In the genomic region with DNA sequence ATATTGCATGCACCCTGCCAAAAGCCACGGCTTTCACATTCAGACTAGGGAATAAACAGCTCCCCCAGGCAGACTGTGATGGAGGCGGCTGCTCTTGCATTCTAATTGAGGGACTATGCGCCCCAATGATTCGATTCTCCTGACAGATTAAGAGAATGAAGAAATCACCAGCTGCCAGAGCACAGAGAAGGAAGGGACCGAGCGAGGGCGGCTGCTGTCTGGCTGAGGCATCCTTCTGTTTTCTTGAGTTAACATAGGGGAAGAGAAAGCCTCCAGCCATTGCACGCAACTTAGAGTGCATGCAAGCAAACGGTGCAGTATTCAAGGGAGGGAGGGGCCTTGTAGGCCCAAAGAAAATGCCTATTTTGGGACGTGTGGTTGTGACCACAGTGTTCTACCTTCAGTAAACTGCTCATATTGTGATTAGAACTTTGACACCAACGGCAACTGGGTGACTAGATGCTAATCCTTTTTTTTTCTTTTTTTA, we compare ENCODE assay signal across 8 mouse cellular contexts.
A peak's percentile ranks its signal among the peaks of the same experiment; 100 is the strongest.
DNase-seq lines count a peak whose midpoint lies in the region.
"Had no signal": no experiment of that assay in that cellular context is flagged by ENCODE, and none has a peak within 500 bp of the region (broad histone marks: within the 10 kb centered on the region; RNA-seq: fewer than 3 reads in every experiment).

No protein-coding gene starts in this region.

- intact Hi-C loops in left cerebral cortex, postnatal 25 days (cut with DNase I), result loop anchor here (10.0 kb wide), 1 partner anchor 99 kb away; a partner anchor contains a TSS

- H3K27ac ChIP-seq in hindbrain, embryonic 10.5 days, result 0 out of 2 replicates have a peak overlapping the region, but pooled peaks have one; percentile 29
- H3K27ac ChIP-seq: liver, embryonic 15.5 days had no signal

- peaks cover 14% of the 10 kb centered on the region; the same call in 1 of the 2 replicates for H3K4me1 ChIP-seq in hindbrain, embryonic 10.5 days (replicated peaks)
- H3K4me1 ChIP-seq: liver, embryonic 15.5 days had no signal

- H3K36me3 ChIP-seq in hindbrain, embryonic 10.5 days, result no peaks in the 10 kb centered on the region
- H3K36me3 ChIP-seq: liver, embryonic 15.5 days had no signal

- 68% methylated on average over 11 of the region's 11 CpGs for WGBS in hindbrain, embryonic 10.5 days

- H3K4me3 ChIP-seq in hindbrain, embryonic 10.5 days, result no peak overlapping the region
- H3K4me3 ChIP-seq: liver, embryonic 15.5 days had no signal

- no peaks in the 10 kb centered on the region for H3K9me3 ChIP-seq in hindbrain, embryonic 10.5 days
- H3K9me3 ChIP-seq: liver, embryonic 15.5 days had no signal

- DNase-seq in thymus, adult 18-20 months, result peak; percentile 3 to 14
- DNase-seq in thymus, postnatal 0 days (ENCODE audit: low spot score), result no peak
- DNase-seq in hindbrain, embryonic 10.5 days (ENCODE audit: low spot score), result no peak
- peak; percentile 17 to 43 for DNase-seq in left cerebral cortex, postnatal 25 days (ENCODE audit: low spot score in 2 of 2)
- DNase-seq in right cerebral cortex, postnatal 4 days, result peak; percentile 5
- DNase-seq in kidney, postnatal 14 days, result no peak
- DNase-seq in adrenal gland, postnatal 14 days, result no peak

- peaks cover 96% of the 10 kb centered on the region for H3K27me3 ChIP-seq in hindbrain, embryonic 10.5 days (ENCODE audit: insufficient read depth, poor library complexity, severe bottlenecking)

Comparison
In these comparisons a context has a peak if more than half of its experiments do, and no peak if none do; other contexts are left out.
1. DNase-seq: peak in thymus, adult 18-20 months (2 of 2), left cerebral cortex, postnatal 25 days (2 of 2) and right cerebral cortex, postnatal 4 days (single experiment); none in thymus, postnatal 0 days (single experiment), hindbrain, embryonic 10.5 days (single experiment), kidney, postnatal 14 days (single experiment) and adrenal gland, postnatal 14 days (single experiment).